Comparison of ENCODE assay signal across 8 mouse cellular contexts in genomic region chr13:28886691-28887090, GRCm38 (mm10).
DNase-seq lines count a peak whose midpoint lies in the region; ATAC-seq and TF ChIP-seq lines count a peak whose summit lies in the region.

No protein-coding gene starts in this region.

- H3K27me3 ChIP-seq in intestine, embryonic 15.5 days (replicated peaks) = peaks cover 15% of the 10 kb centered on the region
- H3K27me3 ChIP-seq in intestine, embryonic 16.5 days (replicated peaks; ENCODE audit: control insufficient read depth, insufficient read depth, low read length) = peaks cover 8% of the 10 kb centered on the region
- H3K27me3 ChIP-seq in forebrain, embryonic 16.5 days (replicated peaks; ENCODE audit: control insufficient read depth, insufficient read depth, low read length) = no peaks in the 10 kb centered on the region
- H3K27me3 ChIP-seq in hindbrain, postnatal 0 days (ENCODE audit: insufficient read depth, low read length) = no peaks in the 10 kb centered on the region
- H3K27me3 ChIP-seq in midbrain, embryonic 16.5 days (ENCODE audit: control insufficient read depth, insufficient read depth, low read depth, low read length) = no peaks in the 10 kb centered on the region

- TF ChIP-seq CTCF in hindbrain, postnatal 0 days (IDR thresholded peaks at IDR 0.05; ENCODE audit: low read depth) = no peak

- no peaks in the 10 kb centered on the region for H3K36me3 ChIP-seq in intestine, embryonic 15.5 days
- H3K36me3 ChIP-seq in intestine, embryonic 16.5 days (ENCODE audit: control insufficient read depth, insufficient read depth, low read length) = no peaks in the 10 kb centered on the region
- no peaks in the 10 kb centered on the region for H3K36me3 ChIP-seq in forebrain, embryonic 16.5 days (ENCODE audit: control insufficient read depth, insufficient read depth)
- H3K36me3 ChIP-seq in hindbrain, postnatal 0 days (ENCODE audit: insufficient read depth, low read length) = no peaks in the 10 kb centered on the region
- no peaks in the 10 kb centered on the region for H3K36me3 ChIP-seq in midbrain, embryonic 16.5 days (ENCODE audit: control insufficient read depth, insufficient read depth, low read length)

- no peak for ATAC-seq in intestine, embryonic 15.5 days
- ATAC-seq in intestine, embryonic 16.5 days = no peak
- ATAC-seq in forebrain, embryonic 16.5 days = no peak
- ATAC-seq in hindbrain, postnatal 0 days = no peak
- no peak for ATAC-seq in midbrain, embryonic 16.5 days
- ATAC-seq in activated CD4-positive, CD25-positive, alpha-beta regulatory T cell, adult 4 months = no peak

- WGBS in intestine, embryonic 15.5 days = 32% methylated on average over 11 of the region's 11 CpGs
- 29% methylated on average over 11 of the region's 11 CpGs for WGBS in intestine, embryonic 16.5 days
- WGBS in forebrain, embryonic 16.5 days = 14% methylated on average over 11 of the region's 11 CpGs
- WGBS in hindbrain, postnatal 0 days = 18% methylated on average over 11 of the region's 11 CpGs
- WGBS in midbrain, embryonic 16.5 days = 12% methylated on average over 11 of the region's 11 CpGs

- H3K4me2 ChIP-seq in intestine, embryonic 15.5 days (replicated peaks) = 0 out of 2 replicates have a peak overlapping the region, but pooled peaks have one; percentile 4
- H3K4me2 ChIP-seq in intestine, embryonic 16.5 days (ENCODE audit: low read depth, low read length) = no peak overlapping the region
- H3K4me2 ChIP-seq in forebrain, embryonic 16.5 days (ENCODE audit: low read length) = peak overlapping the region; percentile 28; the same call in 1 of the 2 replicates
- H3K4me2 ChIP-seq in hindbrain, postnatal 0 days (ENCODE audit: low read depth, low read length) = peak overlapping the region; percentile 35
- H3K4me2 ChIP-seq in midbrain, embryonic 16.5 days (ENCODE audit: low read length) = peak overlapping the region; percentile 6

- H3K27ac ChIP-seq in intestine, embryonic 15.5 days = no peak overlapping the region
- no peak overlapping the region for H3K27ac ChIP-seq in intestine, embryonic 16.5 days (ENCODE audit: low read length)
- no peak overlapping the region for H3K27ac ChIP-seq in forebrain, embryonic 16.5 days (ENCODE audit: low read length)
- H3K27ac ChIP-seq in hindbrain, postnatal 0 days = no peak overlapping the region
- H3K27ac ChIP-seq in midbrain, embryonic 16.5 days (ENCODE audit: low read length) = no peak overlapping the region

- H3K4me1 ChIP-seq in intestine, embryonic 15.5 days (replicated peaks) = no peaks in the 10 kb centered on the region
- H3K4me1 ChIP-seq in intestine, embryonic 16.5 days (ENCODE audit: control insufficient read depth, insufficient read depth, low read length) = peaks cover 3% of the 10 kb centered on the region; the same call in 1 of the 2 replicates
- H3K4me1 ChIP-seq in forebrain, embryonic 16.5 days (replicated peaks; ENCODE audit: control insufficient read depth, insufficient read depth, low read length) = peaks cover 20% of the 10 kb centered on the region
- H3K4me1 ChIP-seq in hindbrain, postnatal 0 days (ENCODE audit: insufficient read depth, low read length) = 0 out of 2 replicates have a peak, but pooled peaks cover 5% of the 10 kb centered on the region
- H3K4me1 ChIP-seq in midbrain, embryonic 16.5 days (ENCODE audit: control insufficient read depth, insufficient read depth, low read length) = peaks cover 25% of the 10 kb centered on the region

- H3K9me3 ChIP-seq in intestine, embryonic 15.5 days = no peaks in the 10 kb centered on the region
- H3K9me3 ChIP-seq in intestine, embryonic 16.5 days (ENCODE audit: control insufficient read depth, low read length) = no peaks in the 10 kb centered on the region
- no peaks in the 10 kb centered on the region for H3K9me3 ChIP-seq in forebrain, embryonic 16.5 days (ENCODE audit: control insufficient read depth, low read length)
- no peaks in the 10 kb centered on the region for H3K9me3 ChIP-seq in hindbrain, postnatal 0 days (ENCODE audit: low read length)
- H3K9me3 ChIP-seq in midbrain, embryonic 16.5 days (replicated peaks; ENCODE audit: control insufficient read depth, low read length, poor library complexity, severe bottlenecking) = no peaks in the 10 kb centered on the region

- no peak overlapping the region for H3K4me3 ChIP-seq in intestine, embryonic 15.5 days (replicated peaks)
- no peak overlapping the region for H3K4me3 ChIP-seq in intestine, embryonic 16.5 days (ENCODE audit: low read length)
- no peak overlapping the region for H3K4me3 ChIP-seq in forebrain, embryonic 16.5 days (replicated peaks; ENCODE audit: low read length)
- no peak overlapping the region for H3K4me3 ChIP-seq in hindbrain, postnatal 0 days (ENCODE audit: low read length)
- H3K4me3 ChIP-seq in midbrain, embryonic 16.5 days (ENCODE audit: low read depth, low read length) = no peak overlapping the region

- H3K9ac ChIP-seq in intestine, embryonic 15.5 days = no peak overlapping the region
- no peak overlapping the region for H3K9ac ChIP-seq in intestine, embryonic 16.5 days (ENCODE audit: low read depth, low read length)
- no peak overlapping the region for H3K9ac ChIP-seq in forebrain, embryonic 16.5 days (replicated peaks; ENCODE audit: low read depth, low read length)
- no peak overlapping the region for H3K9ac ChIP-seq in hindbrain, postnatal 0 days (replicated peaks; ENCODE audit: low read length)
- H3K9ac ChIP-seq in midbrain, embryonic 16.5 days (ENCODE audit: low read depth, low read length) = no peak overlapping the region

- DNase-seq in hindbrain, postnatal 0 days (ENCODE audit: low spot score) = peak; percentile 6
- DNase-seq in spleen, postnatal 14 days (ENCODE audit: low spot score in 2 of 2) = no peak
- DNase-seq in layer of hippocampus, postnatal 14 days (ENCODE audit: low spot score in 2 of 2) = no peak
